Mouse (Mus musculus): Measurements from ENCODE around the gene Slc26a8. TPM values are rescaled to one million over a fixed set of nuclear protein-coding genes. Genes with fewer than 3 reads are reported as not detected.

Slc26a8 gene
- polyA plus RNA-seq, 1 experiment from 2014 or later: 0.52 TPM

GRCm38 (mm10) chr17:28622300-28622759 lies 67.7 kb downstream of the Slc26a8 start, which contains the start of gene Srpk1:
Srpk1 (minus strand) TSS chr17:28622709.
- peak within 1 kb of the TSS; percentile 86 for H3K27ac ChIP-seq (ENCODE audit: low read depth, low read length)
- no peaks in the 10 kb centered on the region for H3K27me3 ChIP-seq (ENCODE audit: control insufficient read depth, insufficient read depth, low read length)
- no peaks in the 10 kb centered on the region for H3K9me3 ChIP-seq (ENCODE audit: control insufficient read depth, low read length)
- H3K4me1 ChIP-seq (replicated peaks; ENCODE audit: control insufficient read depth, insufficient read depth, low read length): peaks cover 10% of the 10 kb centered on the region; the same call in 1 of the 2 replicates
- under 1% methylated on average over 39 of the region's 53 CpGs for WGBS
- peak; percentile 97 for DNase-seq (ENCODE audit: low spot score)
- no peaks in the 10 kb centered on the region for H3K36me3 ChIP-seq (ENCODE audit: control insufficient read depth, insufficient read depth, low read length)
- H3K9ac ChIP-seq (ENCODE audit: low read depth, low read length): peak within 1 kb of the TSS; percentile 94
- H3K4me3 ChIP-seq (ENCODE audit: low read depth, low read length): peak within 1 kb of the TSS; percentile 94
- ATAC-seq (ENCODE audit: low FRiP score): peak; percentile 94
- H3K4me2 ChIP-seq (replicated peaks; ENCODE audit: low read depth, low read length): peak within 1 kb of the TSS; percentile 88

GRCm38 (mm10) chr17:28621381-28622299 lies 68.4 kb downstream of the Slc26a8 start:
- under 1% methylated on average over 69 of the region's 78 CpGs for WGBS
- H3K4me2 ChIP-seq (replicated peaks; ENCODE audit: low read depth, low read length): peak overlapping the region; percentile 88
- H3K36me3 ChIP-seq (ENCODE audit: control insufficient read depth, insufficient read depth, low read length): no peaks in the 10 kb centered on the region
- peak; percentile 86 for ATAC-seq (ENCODE audit: low FRiP score)
- no peaks in the 10 kb centered on the region for H3K27me3 ChIP-seq (ENCODE audit: control insufficient read depth, insufficient read depth, low read length)
- H3K4me3 ChIP-seq (ENCODE audit: low read depth, low read length): peak overlapping the region; percentile 94
- peak; percentile 76 for DNase-seq (ENCODE audit: low spot score)
- peaks cover 10% of the 10 kb centered on the region; the same call in 1 of the 2 replicates for H3K4me1 ChIP-seq (replicated peaks; ENCODE audit: control insufficient read depth, insufficient read depth, low read length)
- peak overlapping the region; percentile 94 for H3K9ac ChIP-seq (ENCODE audit: low read depth, low read length)
- H3K9me3 ChIP-seq (ENCODE audit: control insufficient read depth, low read length): no peaks in the 10 kb centered on the region
- H3K27ac ChIP-seq (ENCODE audit: low read depth, low read length): peak overlapping the region; percentile 86

GRCm38 (mm10) chr17:28618775-28619174 lies 71.3 kb downstream of the Slc26a8 start:
- WGBS: 97% methylated on average over 1 of the region's 1 CpGs
- no peak overlapping the region for H3K4me3 ChIP-seq (ENCODE audit: low read depth, low read length)
- peaks cover 10% of the 10 kb centered on the region; the same call in 1 of the 2 replicates for H3K4me1 ChIP-seq (replicated peaks; ENCODE audit: control insufficient read depth, insufficient read depth, low read length)
- DNase-seq (ENCODE audit: low spot score): no peak
- H3K36me3 ChIP-seq (ENCODE audit: control insufficient read depth, insufficient read depth, low read length): 0 out of 2 replicates have a peak, but pooled peaks cover 4% of the 10 kb centered on the region
- no peak for ATAC-seq (ENCODE audit: low FRiP score)
- H3K27me3 ChIP-seq (ENCODE audit: control insufficient read depth, insufficient read depth, low read length): no peaks in the 10 kb centered on the region
- no peak overlapping the region for H3K9ac ChIP-seq (ENCODE audit: low read depth, low read length)
- H3K9me3 ChIP-seq (ENCODE audit: control insufficient read depth, low read length): no peaks in the 10 kb centered on the region
- no peak overlapping the region for H3K27ac ChIP-seq (ENCODE audit: low read depth, low read length)
- H3K4me2 ChIP-seq (replicated peaks; ENCODE audit: low read depth, low read length): no peak overlapping the region

- WGBS: 85% methylated on average over 7 of the region's 7 CpGs
- Histone ChIP-seq H3K4me1 (replicated peaks; ENCODE audit: control insufficient read depth, insufficient read depth, low read length) (peaks cover 10% of the 10 kb centered on the region; the same call in 1 of the 2 replicates), H3K27ac (ENCODE audit: low read depth, low read length) (no peak overlapping the region), H3K9me3 (ENCODE audit: control insufficient read depth, low read length) (no peaks in the 10 kb centered on the region), H3K27me3 (ENCODE audit: control insufficient read depth, insufficient read depth, low read length) (no peaks in the 10 kb centered on the region), H3K36me3 (ENCODE audit: control insufficient read depth, insufficient read depth, low read length) (0 out of 2 replicates have a peak, but pooled peaks cover 4% of the 10 kb centered on the region), H3K4me2 (replicated peaks; ENCODE audit: low read depth, low read length) (no peak overlapping the region), H3K9ac (ENCODE audit: low read depth, low read length) (no peak overlapping the region), H3K4me3 (ENCODE audit: low read depth, low read length) (no peak overlapping the region)
- DNase-seq (ENCODE audit: low spot score) (no peak), ATAC-seq (ENCODE audit: low FRiP score) (no peak)
Measured at GRCm38 (mm10) chr17:28618124-28618523, 71.9 kb downstream of the Slc26a8 start.

- Histone ChIP-seq H3K27me3 (ENCODE audit: control insufficient read depth, insufficient read depth, low read length) (no peaks in the 10 kb centered on the region), H3K4me1 (replicated peaks; ENCODE audit: control insufficient read depth, insufficient read depth, low read length) (peaks cover 9% of the 10 kb centered on the region; the same call in 1 of the 2 replicates), H3K27ac (ENCODE audit: low read depth, low read length) (no peak overlapping the region), H3K4me3 (ENCODE audit: low read depth, low read length) (no peak overlapping the region), H3K9me3 (ENCODE audit: control insufficient read depth, low read length) (no peaks in the 10 kb centered on the region), H3K4me2 (replicated peaks; ENCODE audit: low read depth, low read length) (no peak overlapping the region), H3K36me3 (ENCODE audit: control insufficient read depth, insufficient read depth, low read length) (0 out of 2 replicates have a peak, but pooled peaks cover 4% of the 10 kb centered on the region), H3K9ac (ENCODE audit: low read depth, low read length) (no peak overlapping the region)
- DNase-seq (ENCODE audit: low spot score) (no peak), ATAC-seq (ENCODE audit: low FRiP score) (no peak)
- WGBS: 91% methylated on average over 10 of the region's 10 CpGs
Measured at GRCm38 (mm10) chr17:28617636-28618035, 72.4 kb downstream of the Slc26a8 start.

- WGBS: 94% methylated on average over 4 of the region's 4 CpGs
- H3K4me2 ChIP-seq (replicated peaks; ENCODE audit: low read depth, low read length): no peak overlapping the region
- H3K4me1 ChIP-seq (replicated peaks; ENCODE audit: control insufficient read depth, insufficient read depth, low read length): 0 out of 2 replicates have a peak, but pooled peaks cover 2% of the 10 kb centered on the region
- H3K27ac ChIP-seq (ENCODE audit: low read depth, low read length): no peak overlapping the region
- ATAC-seq (ENCODE audit: low FRiP score) (no peak), DNase-seq (ENCODE audit: low spot score) (no peak)
- H3K9ac ChIP-seq (ENCODE audit: low read depth, low read length): no peak overlapping the region
- no peak overlapping the region for H3K4me3 ChIP-seq (ENCODE audit: low read depth, low read length)
- no peaks in the 10 kb centered on the region for H3K9me3 ChIP-seq (ENCODE audit: control insufficient read depth, low read length)
- 0 out of 2 replicates have a peak, but pooled peaks cover 4% of the 10 kb centered on the region for H3K36me3 ChIP-seq (ENCODE audit: control insufficient read depth, insufficient read depth, low read length)
- H3K27me3 ChIP-seq (ENCODE audit: control insufficient read depth, insufficient read depth, low read length): no peaks in the 10 kb centered on the region
Measured at GRCm38 (mm10) chr17:28615332-28615731, 74.7 kb downstream of the Slc26a8 start.

- WGBS: 90% methylated on average over 6 of the region's 6 CpGs
- 0 out of 2 replicates have a peak, but pooled peaks cover 6% of the 10 kb centered on the region for H3K36me3 ChIP-seq (ENCODE audit: control insufficient read depth, insufficient read depth, low read length)
- H3K4me2 ChIP-seq (replicated peaks; ENCODE audit: low read depth, low read length): no peak overlapping the region
Measured at GRCm38 (mm10) chr17:28613096-28613495, 76.9 kb downstream of the Slc26a8 start.

GRCm38 (mm10) chr17:28612603-28613002 lies 77.4 kb downstream of the Slc26a8 start:
- no peak overlapping the region for H3K4me2 ChIP-seq (replicated peaks; ENCODE audit: low read depth, low read length)
- 0 out of 2 replicates have a peak, but pooled peaks cover 9% of the 10 kb centered on the region for H3K36me3 ChIP-seq (ENCODE audit: control insufficient read depth, insufficient read depth, low read length)
- DNase-seq (ENCODE audit: low spot score): no peak
- WGBS: 92% methylated on average over 2 of the region's 2 CpGs
- H3K27ac ChIP-seq (ENCODE audit: low read depth, low read length): no peak overlapping the region
- no peak overlapping the region for H3K4me3 ChIP-seq (ENCODE audit: low read depth, low read length)
- no peaks in the 10 kb centered on the region for H3K4me1 ChIP-seq (replicated peaks; ENCODE audit: control insufficient read depth, insufficient read depth, low read length)
- ATAC-seq (ENCODE audit: low FRiP score): no peak
- H3K9ac ChIP-seq (ENCODE audit: low read depth, low read length): no peak overlapping the region
- no peaks in the 10 kb centered on the region for H3K9me3 ChIP-seq (ENCODE audit: control insufficient read depth, low read length)
- H3K27me3 ChIP-seq (ENCODE audit: control insufficient read depth, insufficient read depth, low read length): no peaks in the 10 kb centered on the region

More at GRCm38 (mm10) chr17:28613096-28613495, 76.9 kb downstream of the Slc26a8 start:
- Histone ChIP-seq H3K27ac (ENCODE audit: low read depth, low read length) (no peak overlapping the region), H3K4me1 (replicated peaks; ENCODE audit: control insufficient read depth, insufficient read depth, low read length) (0 out of 2 replicates have a peak, but pooled peaks cover 1% of the 10 kb centered on the region), H3K9me3 (ENCODE audit: control insufficient read depth, low read length) (no peaks in the 10 kb centered on the region), H3K27me3 (ENCODE audit: control insufficient read depth, insufficient read depth, low read length) (no peaks in the 10 kb centered on the region), H3K9ac (ENCODE audit: low read depth, low read length) (no peak overlapping the region), H3K4me3 (ENCODE audit: low read depth, low read length) (no peak overlapping the region)
- no peak for ATAC-seq (ENCODE audit: low FRiP score)
- DNase-seq (ENCODE audit: low spot score): no peak

Data from hindbrain, embryonic 11.5 days (tissue).